Mouse (Mus musculus): ENCODE measurements around the gene Pdlim1. TPM values are rescaled to one million over a fixed set of nuclear protein-coding genes. Genes with fewer than 3 reads are reported as not detected.

The Pdlim1 gene
- polyA plus RNA-seq, 1 experiment from 2014 or later, result 211 TPM

DNA sequence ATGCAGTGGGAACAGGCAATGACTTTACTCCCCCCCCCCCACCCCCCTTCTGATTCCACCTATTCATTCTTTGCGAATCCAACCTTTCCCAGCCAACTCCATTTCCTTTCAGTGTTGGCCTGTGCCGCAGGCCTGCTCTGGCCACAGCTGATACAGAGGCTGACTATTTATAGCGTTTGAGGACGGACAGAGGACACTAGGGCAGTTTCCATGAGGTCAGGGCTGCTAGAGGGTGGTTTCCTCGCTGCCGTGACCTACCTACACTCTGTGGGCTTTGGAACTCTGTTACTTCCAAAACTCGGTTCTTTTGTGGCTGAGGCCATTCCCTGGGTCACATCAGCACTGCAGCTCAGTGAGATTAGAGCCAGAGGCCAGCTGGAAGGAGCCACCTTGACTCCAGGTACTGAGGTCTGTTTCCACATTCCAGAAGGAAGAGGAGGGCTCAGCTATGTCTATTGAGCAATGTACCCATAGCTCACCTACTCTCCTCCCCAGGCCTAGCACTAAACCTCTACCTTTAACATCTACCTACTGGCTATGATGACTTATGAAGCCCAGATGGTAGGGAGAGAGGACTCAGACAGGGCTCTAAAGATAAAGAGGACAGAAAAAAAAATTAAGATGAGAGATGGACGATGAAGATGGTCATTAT lies 6.9 kb upstream of the Pdlim1 start:
- H3K27me3 ChIP-seq (replicated peaks), result no peaks in the 10 kb centered on the region
- WGBS, result 78% methylated on average over 8 of the region's 8 CpGs
- H3K4me1 ChIP-seq (replicated peaks), result no peaks in the 10 kb centered on the region
- no peak for ATAC-seq
- H3K9me3 ChIP-seq, result no peaks in the 10 kb centered on the region
- no peak overlapping the region for H3K4me3 ChIP-seq (replicated peaks)
- no peak overlapping the region for H3K4me2 ChIP-seq (replicated peaks)
- no peak overlapping the region for H3K27ac ChIP-seq
- no peak overlapping the region for H3K9ac ChIP-seq
- no peaks in the 10 kb centered on the region for H3K36me3 ChIP-seq

DNA sequence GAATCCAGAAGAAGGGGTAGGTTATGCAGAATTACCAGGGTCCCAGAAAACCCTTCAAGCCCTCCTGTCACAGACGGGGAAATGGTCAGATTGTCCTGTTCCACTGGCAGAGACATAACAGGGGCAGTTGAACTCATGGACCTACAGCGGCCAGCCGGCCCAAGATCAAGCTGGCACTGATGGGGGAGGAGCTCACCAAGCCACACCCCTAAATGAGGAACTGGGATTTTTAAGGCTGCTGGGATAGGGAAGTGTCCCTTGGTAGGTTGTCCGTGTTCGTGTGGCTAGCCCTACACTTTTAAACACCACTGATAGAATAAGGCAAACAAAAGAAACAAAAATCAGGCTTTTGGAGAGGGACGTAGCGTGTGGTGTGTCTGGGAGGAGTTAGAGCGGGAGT lies 5.9 kb upstream of the Pdlim1 start:
- Histone ChIP-seq H3K4me2 (replicated peaks) (no peak overlapping the region), H3K27me3 (replicated peaks) (no peaks in the 10 kb centered on the region), H3K9ac (no peak overlapping the region), H3K27ac (no peak overlapping the region), H3K36me3 (no peaks in the 10 kb centered on the region), H3K4me1 (replicated peaks) (no peaks in the 10 kb centered on the region), H3K9me3 (no peaks in the 10 kb centered on the region), H3K4me3 (replicated peaks) (no peak overlapping the region)
- no peak for ATAC-seq
- 92% methylated on average over 8 of the region's 8 CpGs for WGBS

DNA sequence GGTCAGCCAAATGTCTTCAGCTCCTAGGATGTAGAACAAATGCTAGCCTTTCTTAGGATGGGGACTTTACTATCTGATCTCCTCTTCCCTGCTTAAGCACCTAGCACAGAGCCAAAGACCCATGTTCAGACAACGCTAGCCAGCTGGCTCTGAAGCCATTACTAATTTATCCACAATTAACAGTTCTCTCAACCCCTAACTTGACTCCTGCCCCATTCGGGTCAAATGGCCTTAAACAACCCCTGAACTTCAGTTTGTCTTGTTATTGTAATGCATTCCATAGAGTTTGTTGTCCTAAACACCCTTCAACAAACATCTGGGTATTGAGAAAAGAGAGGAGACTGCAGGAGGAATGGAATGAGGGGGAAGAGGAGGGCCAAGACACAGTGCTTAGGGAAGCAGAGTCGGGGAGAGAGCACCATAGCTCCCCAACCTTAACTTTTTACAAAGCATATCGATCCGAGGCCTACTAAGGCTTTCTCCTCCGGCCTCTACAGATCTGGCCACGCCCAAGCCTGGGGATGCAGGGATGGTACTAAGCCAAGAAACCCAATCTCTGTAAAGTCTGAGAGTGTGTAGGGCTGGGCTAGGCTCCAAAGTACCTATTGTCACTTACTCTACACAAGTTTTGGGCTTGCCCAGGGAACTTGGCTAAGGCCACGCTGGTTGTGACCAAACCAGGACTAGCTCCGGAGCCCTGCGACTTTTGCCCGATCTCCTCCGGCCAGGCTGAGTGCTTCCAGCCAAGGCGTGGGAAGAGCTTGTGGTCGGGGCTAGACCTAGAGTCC lies 4.0 kb upstream of the Pdlim1 start:
- WGBS, result 80% methylated on average over 14 of the region's 14 CpGs
- no peaks in the 10 kb centered on the region for H3K27me3 ChIP-seq (replicated peaks)
- no peaks in the 10 kb centered on the region for H3K36me3 ChIP-seq
- no peaks in the 10 kb centered on the region for H3K9me3 ChIP-seq
- no peak overlapping the region for H3K27ac ChIP-seq
- no peak overlapping the region for H3K4me2 ChIP-seq (replicated peaks)
- H3K4me1 ChIP-seq (replicated peaks), result no peaks in the 10 kb centered on the region
- no peak for ATAC-seq
- H3K9ac ChIP-seq, result no peak overlapping the region
- no peak overlapping the region for H3K4me3 ChIP-seq (replicated peaks)

DNA sequence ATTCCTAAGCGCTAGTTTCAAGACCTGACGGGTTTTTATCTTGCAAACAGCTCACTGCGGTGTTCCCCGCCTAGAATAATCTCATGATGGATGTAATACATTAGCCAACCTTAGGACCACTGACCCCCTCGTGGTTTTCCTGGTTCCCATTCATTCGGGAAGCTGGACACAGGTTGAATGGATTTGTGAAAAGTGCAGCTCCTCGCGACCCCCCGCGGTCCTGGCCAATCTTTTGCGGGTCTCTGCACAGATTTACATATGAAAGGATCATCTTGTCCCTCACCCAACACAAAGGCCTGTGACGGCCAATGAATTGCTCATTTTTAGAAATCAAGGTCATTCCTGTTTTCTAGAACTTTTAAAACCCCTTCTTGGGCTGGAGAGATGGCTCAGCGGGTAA lies 1.0 kb upstream of the Pdlim1 start:
- 55% methylated on average over 13 of the region's 13 CpGs for WGBS
- no peak for ATAC-seq
- no peaks in the 10 kb centered on the region for H3K27me3 ChIP-seq (replicated peaks)
- H3K9me3 ChIP-seq, result no peaks in the 10 kb centered on the region
- H3K4me1 ChIP-seq (replicated peaks), result peaks cover 3% of the 10 kb centered on the region; the same call in 1 of the 2 replicates
- no peak overlapping the region for H3K4me2 ChIP-seq (replicated peaks)
- H3K27ac ChIP-seq, result no peak overlapping the region
- H3K4me3 ChIP-seq (replicated peaks), result no peak overlapping the region
- H3K36me3 ChIP-seq, result no peaks in the 10 kb centered on the region
- H3K9ac ChIP-seq, result no peak overlapping the region

DNA sequence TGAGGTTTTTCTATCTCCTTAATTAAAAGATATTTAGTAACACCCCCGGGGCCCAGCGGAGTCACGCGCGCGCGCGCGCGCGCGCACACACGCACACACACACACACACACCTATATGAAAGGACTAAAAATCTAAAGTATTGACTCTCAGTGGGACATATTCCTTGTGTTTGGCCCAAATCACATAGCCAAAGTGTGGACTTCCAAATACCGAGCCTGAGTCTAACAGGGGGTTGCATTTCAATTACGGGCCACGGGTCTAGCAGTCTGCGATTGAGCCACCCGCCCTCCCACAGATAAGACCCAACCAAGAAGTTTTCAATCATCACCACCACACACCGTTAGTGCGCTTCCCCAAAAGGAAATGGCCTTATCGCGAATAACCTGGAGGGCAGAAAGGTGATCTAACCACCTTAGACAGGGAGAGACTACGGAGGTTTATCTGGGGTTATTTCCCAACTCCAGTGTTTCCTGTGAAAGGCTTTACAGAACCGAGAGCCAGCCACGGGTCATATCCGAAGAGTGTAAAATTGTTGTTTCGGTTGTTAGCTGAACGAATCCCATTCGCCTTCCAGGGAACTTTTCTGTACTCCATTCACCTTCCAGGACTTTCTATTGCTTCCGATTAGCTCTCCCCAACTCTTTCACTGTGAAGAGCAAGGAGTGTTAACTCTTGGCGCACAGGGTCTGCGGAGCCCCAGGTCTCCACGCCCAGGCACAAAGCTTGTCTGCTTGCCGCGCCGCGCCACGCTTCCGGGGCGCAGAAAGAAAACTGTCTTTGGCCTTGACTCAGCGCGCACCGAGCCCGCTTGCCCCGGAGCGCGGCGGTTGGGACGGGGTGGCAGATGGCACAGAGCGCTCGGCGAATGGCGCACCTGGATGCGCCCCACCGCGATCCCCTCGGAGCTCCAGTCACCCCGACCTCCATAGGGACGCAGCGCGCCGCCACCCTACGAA lies 1.0 kb downstream of the Pdlim1 start:
- Histone ChIP-seq H3K27me3 (replicated peaks) (no peaks in the 10 kb centered on the region), H3K9me3 (no peaks in the 10 kb centered on the region), H3K4me2 (replicated peaks) (peak overlapping the region; percentile 88), H3K4me3 (replicated peaks) (peak overlapping the region; percentile 67), H3K4me1 (replicated peaks) (peaks cover 3% of the 10 kb centered on the region; the same call in 1 of the 2 replicates), H3K9ac (peak overlapping the region; percentile 77), H3K27ac (peak overlapping the region; percentile 71), H3K36me3 (no peaks in the 10 kb centered on the region)
- WGBS, result 7% methylated on average over 63 of the region's 63 CpGs
- ATAC-seq, result peak; percentile 57

DNA sequence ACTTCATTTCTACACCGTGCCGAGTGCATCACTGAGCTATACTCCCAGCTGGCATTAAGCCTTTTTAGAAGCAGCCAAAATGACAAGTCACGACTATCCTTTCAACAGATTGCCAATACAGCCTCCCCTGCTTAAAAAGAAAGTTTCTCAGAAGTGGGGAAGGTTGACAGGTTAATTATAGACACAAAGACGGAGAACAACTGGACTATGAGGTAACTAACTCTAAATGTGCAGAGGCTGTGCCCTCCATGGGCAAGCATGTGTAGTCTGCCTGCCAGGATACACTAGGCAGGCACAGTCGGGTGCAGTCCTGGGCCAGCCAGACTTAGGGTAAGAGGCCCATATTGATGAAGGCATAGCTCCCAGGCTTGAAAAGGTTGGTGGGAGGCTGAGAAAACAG lies 2.1 kb downstream of the Pdlim1 start:
- no peak for ATAC-seq

DNA sequence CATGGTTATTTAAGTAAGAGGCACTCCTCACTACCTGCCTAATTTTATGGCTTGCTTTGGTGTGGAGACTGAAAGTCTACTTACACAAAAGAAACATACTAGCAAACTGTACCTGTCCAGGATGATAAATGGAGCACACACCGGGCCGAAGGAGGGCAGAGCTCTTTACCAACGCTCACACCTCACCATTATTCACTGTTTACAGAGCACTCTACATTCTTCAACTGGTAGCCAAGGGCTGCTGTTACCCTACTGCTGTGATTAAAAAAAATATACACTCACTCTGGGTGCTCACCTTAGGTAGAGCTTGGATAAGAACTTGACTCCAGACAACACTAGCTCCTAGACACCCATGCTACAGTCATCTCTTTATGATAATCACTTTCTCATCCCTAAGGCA lies 3.1 kb downstream of the Pdlim1 start:
- H3K4me1 ChIP-seq (replicated peaks), result peaks cover 3% of the 10 kb centered on the region; the same call in 1 of the 2 replicates
- no peaks in the 10 kb centered on the region for H3K27me3 ChIP-seq (replicated peaks)
- H3K9ac ChIP-seq, result no peak overlapping the region
- 47% methylated on average over 3 of the region's 3 CpGs for WGBS
- no peak overlapping the region for H3K4me3 ChIP-seq (replicated peaks)
- H3K4me2 ChIP-seq (replicated peaks), result 0 out of 2 replicates have a peak overlapping the region, but pooled peaks have one; percentile 9
- H3K9me3 ChIP-seq, result no peaks in the 10 kb centered on the region
- no peaks in the 10 kb centered on the region for H3K36me3 ChIP-seq
- no peak for ATAC-seq
- no peak overlapping the region for H3K27ac ChIP-seq

More for the DNA sequence above, 2.1 kb downstream of the Pdlim1 start:
- no peaks in the 10 kb centered on the region for H3K36me3 ChIP-seq
- H3K27me3 ChIP-seq (replicated peaks), result no peaks in the 10 kb centered on the region
- H3K4me1 ChIP-seq (replicated peaks), result peaks cover 3% of the 10 kb centered on the region; the same call in 1 of the 2 replicates
- no peaks in the 10 kb centered on the region for H3K9me3 ChIP-seq
- H3K9ac ChIP-seq, result no peak overlapping the region
- H3K4me2 ChIP-seq (replicated peaks), result peak overlapping the region; percentile 88
- no peak overlapping the region for H3K27ac ChIP-seq
- 81% methylated on average over 5 of the region's 5 CpGs for whole genome bisulfite sequencing
- H3K4me3 ChIP-seq (replicated peaks), result no peak overlapping the region

DNA sequence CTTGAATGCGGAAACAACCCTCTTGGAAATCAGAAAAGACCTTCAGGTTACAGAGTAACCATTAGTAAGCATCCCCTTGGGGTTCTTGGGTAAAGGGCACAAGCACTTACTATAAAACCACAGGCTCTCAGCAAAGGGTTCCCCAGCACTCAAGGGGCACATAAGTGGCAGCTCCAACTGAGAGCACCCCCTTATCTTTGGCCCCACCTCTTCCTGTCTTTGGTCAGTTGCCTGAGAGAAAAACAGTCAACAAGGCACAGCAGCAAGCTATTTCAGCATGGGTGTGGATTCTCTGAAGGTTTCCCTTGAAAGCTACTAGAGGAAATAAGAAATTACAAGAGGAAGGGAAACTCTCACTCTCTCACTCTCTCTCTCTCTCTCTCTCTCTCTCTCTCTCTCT lies 4.3 kb downstream of the Pdlim1 start:
- no peaks in the 10 kb centered on the region for H3K36me3 ChIP-seq
- no peaks in the 10 kb centered on the region for H3K27me3 ChIP-seq (replicated peaks)
- H3K9ac ChIP-seq, result no peak overlapping the region
- no peak overlapping the region for H3K4me3 ChIP-seq (replicated peaks)
- peaks cover 3% of the 10 kb centered on the region; the same call in 1 of the 2 replicates for H3K4me1 ChIP-seq (replicated peaks)
- H3K27ac ChIP-seq, result peak overlapping the region; percentile 56; the same call in 1 of the 2 replicates
- no peak overlapping the region; the same call in 1 of the 2 replicates for H3K4me2 ChIP-seq (replicated peaks)
- ATAC-seq, result peak; percentile 46
- no peaks in the 10 kb centered on the region for H3K9me3 ChIP-seq
- 79% methylated on average over 1 of the region's 1 CpGs for WGBS

DNA sequence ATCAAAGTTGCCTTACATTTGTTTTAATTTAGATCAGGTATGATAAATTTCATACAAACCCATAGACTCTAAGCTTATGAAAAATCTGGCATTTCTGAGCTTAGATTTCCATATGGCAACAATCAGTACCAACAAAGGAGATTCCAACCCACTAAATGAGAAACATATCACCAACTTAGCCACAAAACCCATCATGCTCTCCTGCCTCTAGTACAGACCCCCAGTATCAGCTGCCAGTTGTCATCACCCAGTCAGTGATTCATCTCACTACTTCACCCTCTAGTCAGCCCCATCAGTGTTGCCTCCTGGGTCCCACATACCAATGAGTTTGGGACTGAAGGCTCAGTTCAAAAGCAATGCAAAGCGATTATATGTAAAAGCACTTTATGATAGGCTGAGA lies 12.2 kb downstream of the Pdlim1 start:
- no peak overlapping the region for H3K4me2 ChIP-seq (replicated peaks)
- H3K27ac ChIP-seq, result no peak overlapping the region
- H3K4me3 ChIP-seq (replicated peaks), result no peak overlapping the region
- no peak overlapping the region for H3K9ac ChIP-seq
- H3K36me3 ChIP-seq, result no peaks in the 10 kb centered on the region
- no peaks in the 10 kb centered on the region for H3K9me3 ChIP-seq
- H3K4me1 ChIP-seq (replicated peaks), result peaks cover 4% of the 10 kb centered on the region; the same call in 1 of the 2 replicates
- no peaks in the 10 kb centered on the region for H3K27me3 ChIP-seq (replicated peaks)
- WGBS, result 96% methylated on average over 1 of the region's 1 CpGs
- ATAC-seq, result no peak

DNA sequence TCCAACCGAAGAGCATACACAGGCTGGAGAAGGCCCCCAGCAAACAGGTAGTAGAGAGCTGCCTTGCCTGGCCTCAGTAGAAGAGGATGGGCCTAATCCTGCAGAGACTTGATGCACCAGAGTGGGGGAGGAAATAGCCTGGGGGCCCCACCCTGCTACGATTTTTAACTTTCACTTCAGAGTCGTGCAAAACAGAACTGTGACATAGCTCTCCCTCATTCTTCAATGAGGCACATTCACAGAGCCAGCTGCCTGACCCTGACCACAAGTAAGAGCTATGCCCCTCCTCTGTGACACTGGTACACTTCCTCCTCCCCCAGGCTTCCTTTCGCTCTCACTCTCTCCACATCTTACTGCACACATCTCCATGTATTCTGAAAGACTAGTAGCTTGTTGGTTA lies 14.2 kb downstream of the Pdlim1 start:
- H3K9me3 ChIP-seq, result no peaks in the 10 kb centered on the region
- peaks cover 4% of the 10 kb centered on the region; the same call in 1 of the 2 replicates for H3K4me1 ChIP-seq (replicated peaks)
- no peak overlapping the region for H3K27ac ChIP-seq
- 51% methylated on average over 4 of the region's 4 CpGs for WGBS
- H3K4me3 ChIP-seq (replicated peaks), result no peak overlapping the region
- no peaks in the 10 kb centered on the region for H3K27me3 ChIP-seq (replicated peaks)
- no peak overlapping the region for H3K9ac ChIP-seq
- ATAC-seq, result no peak
- no peaks in the 10 kb centered on the region for H3K36me3 ChIP-seq
- no peak overlapping the region for H3K4me2 ChIP-seq (replicated peaks)

DNA sequence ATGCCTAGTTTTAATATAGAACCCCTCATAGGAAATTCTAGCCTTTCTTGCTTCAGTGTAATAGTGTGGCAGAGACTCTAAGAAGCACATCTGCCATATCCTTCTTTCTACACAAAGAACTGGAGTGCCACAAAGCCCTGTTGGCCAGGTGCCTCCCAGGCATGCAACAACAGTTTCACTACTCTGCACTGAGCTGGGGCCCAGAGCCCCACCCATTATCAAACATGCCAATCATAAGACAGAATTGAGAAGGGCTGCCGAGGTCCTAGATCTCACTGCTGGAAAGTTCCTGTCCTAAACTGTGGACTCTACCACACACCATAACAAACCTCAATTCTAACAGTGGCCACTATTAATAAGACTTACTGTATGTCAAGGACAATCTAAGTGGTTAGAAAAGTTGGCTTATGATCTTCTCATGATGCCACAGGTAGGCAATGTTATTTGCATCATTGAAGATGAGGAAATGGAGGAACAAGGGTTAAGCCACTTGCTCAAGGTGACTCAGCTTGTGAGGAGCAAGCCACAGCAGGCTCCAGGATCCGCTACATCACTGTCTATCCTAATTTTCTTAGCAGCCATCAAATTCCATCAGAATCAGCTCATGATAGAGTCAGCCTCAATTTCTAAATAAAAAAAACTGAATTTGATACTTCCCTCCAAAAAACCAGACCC lies 15.1 kb downstream of the Pdlim1 start:
- 73% methylated on average over 2 of the region's 2 CpGs for WGBS
- Histone ChIP-seq H3K27ac (no peak overlapping the region), H3K4me1 (replicated peaks) (peaks cover 3% of the 10 kb centered on the region; the same call in 1 of the 2 replicates), H3K27me3 (replicated peaks) (no peaks in the 10 kb centered on the region), H3K36me3 (no peaks in the 10 kb centered on the region), H3K9me3 (no peaks in the 10 kb centered on the region), H3K9ac (no peak overlapping the region), H3K4me2 (replicated peaks) (no peak overlapping the region), H3K4me3 (replicated peaks) (no peak overlapping the region)
- ATAC-seq, result 0 out of 2 replicates have a peak, but pooled peaks have one; percentile 40
